Mouse (Mus musculus): Measurements from ENCODE around the gene Mrvi1. TPM values are rescaled to one million over a fixed set of nuclear protein-coding genes. Genes with fewer than 3 reads are reported as not detected.
"Not testable (repeated sequence)": the region's sequence is repeated elsewhere in the genome, so short reads cannot be mapped to it uniquely, and the experiment has no call there.

Gene Mrvi1
- total RNA-seq, 1 experiment from 2014 or later: 13.0 TPM

GRCm38 (mm10) chr7:110941116-110941521, 41.1 kb downstream of the Mrvi1 start:
- no peak for DNase-seq

DNA sequence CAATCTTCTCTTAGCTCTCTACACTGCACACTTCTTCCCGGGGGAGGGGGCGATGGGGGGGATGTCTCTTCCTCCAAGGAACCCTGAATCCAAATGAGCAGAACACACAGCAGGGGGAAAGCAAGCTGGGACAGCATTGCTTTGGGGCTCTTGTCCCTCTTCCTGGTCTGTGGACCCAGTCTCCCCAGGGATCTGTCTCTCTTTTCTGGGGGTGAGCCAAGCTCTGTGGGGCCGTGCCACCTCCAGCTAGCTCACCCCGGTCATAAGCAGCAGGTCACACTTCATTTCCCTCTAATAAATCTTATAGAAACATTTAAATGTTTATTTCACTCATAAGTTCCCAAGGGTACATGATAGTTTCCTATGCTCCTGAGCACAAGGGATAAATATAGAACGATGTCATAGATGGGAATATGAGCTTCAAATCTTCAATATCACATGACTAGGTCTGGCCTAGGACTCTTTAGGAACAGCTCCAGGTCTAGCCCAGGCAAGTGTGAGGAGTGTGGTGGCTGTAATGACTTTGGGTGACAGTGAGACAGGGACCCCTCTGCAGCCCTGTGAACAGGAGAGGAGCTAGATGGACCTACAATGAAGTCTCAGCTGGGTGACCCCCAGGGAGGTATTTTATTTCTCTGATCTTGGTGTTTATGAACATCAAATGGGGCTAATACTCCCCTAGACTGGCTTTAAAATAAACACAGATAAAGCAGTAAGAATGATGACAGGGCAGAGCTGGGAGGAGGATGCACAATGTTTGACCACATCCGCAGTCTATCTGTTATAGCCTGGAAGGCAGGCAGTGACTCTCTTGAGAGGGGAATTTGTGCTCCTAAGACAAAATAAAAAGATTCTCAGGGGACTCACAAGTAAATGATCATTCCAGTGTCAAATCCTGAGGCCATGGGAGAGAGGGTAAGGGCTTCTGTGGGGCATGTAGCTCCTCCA, 46.2 kb downstream of the Mrvi1 start:
- DNase-seq: no peak

DNA sequence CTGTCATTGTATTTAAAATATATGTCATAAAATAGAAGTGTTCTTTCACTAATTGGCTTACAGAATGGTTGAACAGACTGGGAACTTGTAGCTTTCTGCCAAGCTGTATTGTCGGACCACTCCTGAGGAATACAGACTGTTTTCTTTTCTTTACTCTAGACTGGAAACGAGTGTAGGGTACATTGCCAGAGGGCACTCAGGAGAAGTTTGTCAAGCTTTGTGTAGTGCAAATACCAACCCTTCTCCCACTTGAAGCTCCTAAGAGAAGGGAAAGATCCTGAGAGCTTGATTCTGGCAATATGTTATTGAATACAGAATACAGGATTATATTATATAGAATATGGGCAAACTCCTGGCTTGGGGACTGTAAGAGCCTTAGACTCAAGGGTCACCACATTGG, 48.3 kb downstream of the Mrvi1 start:
- DNase-seq: no peak

- no peak for DNase-seq
Observed at GRCm38 (mm10) chr7:110933329-110933728, 48.9 kb downstream of the Mrvi1 start.

GRCm38 (mm10) chr7:110930118-110930854, 52.0 kb downstream of the Mrvi1 start:
- DNase-seq: peak; percentile 77

GRCm38 (mm10) chr7:110926562-110926961, 55.7 kb downstream of the Mrvi1 start:
- DNase-seq: no peak

DNA sequence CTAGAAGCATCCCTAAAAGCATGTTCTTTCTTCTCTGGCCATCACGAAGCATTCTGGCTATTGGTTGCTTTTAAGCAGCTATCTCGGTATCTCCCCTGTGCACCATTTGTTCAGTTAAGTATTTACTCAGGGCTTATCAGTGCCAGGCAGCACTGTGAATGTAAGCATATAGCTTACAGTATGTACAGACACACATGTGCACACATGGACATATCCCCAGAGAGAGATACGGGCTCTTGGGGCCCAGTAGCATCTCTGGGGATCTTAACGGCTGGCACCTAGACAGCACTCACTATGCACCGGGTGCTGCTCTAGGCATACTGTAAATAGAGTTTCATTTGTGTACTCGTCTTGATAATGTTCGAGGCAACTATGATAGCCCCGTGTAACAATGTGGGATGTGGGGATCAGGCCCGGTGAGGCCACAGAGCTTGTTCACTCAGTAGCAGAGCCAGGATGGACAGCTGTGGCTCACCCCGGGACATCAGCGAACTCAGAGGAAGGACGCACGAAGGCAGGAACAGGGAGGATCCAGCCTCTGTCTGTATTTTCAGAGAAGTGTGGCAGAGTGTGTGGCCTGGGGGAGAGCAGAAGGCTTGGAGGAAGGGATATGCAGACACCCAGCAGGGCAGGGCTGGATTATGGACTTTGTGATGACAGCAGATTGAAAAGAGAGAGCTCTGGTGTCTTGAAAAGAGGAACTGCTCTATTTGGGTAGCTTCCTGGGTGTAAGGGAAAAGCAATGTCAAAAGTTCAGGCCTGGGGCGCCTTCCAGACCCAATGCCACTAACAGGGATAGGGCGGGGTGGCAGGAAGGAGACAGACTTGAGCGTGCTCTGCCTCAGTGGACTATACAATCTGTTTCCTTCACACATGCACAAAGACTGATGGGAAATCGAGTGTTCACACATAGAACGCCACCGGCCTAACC, 61.7 kb downstream of the Mrvi1 start:
- DNase-seq: no peak

DNA sequence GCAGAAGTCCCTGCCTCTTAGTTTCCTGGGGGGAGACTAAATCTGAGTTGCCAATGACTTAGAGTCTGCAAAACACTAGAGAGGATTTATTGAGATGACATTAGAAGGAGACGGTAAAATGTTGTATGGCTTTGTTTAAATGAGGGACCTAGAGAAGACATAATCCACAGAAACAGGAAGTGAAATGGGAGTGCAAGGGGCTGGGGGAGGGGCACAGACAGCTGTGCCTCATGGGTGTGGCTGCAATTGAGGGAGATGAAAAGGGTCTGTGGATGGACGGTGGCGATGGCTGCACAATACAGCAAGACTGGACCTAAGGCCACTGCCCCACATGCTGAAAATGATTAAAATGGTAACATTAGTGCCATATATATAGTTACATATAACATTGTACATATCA, 62.5 kb downstream of the Mrvi1 start:
- no peak for DNase-seq

DNA sequence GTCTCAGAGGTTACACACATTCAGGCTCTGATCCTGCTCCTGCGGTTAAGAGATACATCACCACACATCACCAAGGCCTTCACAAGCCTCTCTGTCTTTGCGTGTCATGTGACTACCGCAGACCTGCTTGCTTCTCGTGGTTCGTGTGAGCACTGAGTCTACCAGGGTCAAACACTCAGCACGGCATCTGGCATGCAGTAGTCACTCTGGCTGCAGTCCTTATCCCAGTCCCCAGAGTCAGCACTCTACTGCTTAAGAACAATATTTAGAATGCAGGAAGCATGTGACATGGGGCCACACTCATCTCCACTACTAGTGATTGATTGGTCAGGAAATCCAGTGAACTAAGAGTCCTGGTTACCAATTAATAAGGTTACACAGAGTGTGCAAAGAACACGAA, 66.3 kb downstream of the Mrvi1 start:
- no peak for DNase-seq

- DNase-seq: no peak
Observed at GRCm38 (mm10) chr7:110914531-110914930, 67.7 kb downstream of the Mrvi1 start.

GRCm38 (mm10) chr7:110913754-110914153, 68.5 kb downstream of the Mrvi1 start:
- no peak for DNase-seq

DNA sequence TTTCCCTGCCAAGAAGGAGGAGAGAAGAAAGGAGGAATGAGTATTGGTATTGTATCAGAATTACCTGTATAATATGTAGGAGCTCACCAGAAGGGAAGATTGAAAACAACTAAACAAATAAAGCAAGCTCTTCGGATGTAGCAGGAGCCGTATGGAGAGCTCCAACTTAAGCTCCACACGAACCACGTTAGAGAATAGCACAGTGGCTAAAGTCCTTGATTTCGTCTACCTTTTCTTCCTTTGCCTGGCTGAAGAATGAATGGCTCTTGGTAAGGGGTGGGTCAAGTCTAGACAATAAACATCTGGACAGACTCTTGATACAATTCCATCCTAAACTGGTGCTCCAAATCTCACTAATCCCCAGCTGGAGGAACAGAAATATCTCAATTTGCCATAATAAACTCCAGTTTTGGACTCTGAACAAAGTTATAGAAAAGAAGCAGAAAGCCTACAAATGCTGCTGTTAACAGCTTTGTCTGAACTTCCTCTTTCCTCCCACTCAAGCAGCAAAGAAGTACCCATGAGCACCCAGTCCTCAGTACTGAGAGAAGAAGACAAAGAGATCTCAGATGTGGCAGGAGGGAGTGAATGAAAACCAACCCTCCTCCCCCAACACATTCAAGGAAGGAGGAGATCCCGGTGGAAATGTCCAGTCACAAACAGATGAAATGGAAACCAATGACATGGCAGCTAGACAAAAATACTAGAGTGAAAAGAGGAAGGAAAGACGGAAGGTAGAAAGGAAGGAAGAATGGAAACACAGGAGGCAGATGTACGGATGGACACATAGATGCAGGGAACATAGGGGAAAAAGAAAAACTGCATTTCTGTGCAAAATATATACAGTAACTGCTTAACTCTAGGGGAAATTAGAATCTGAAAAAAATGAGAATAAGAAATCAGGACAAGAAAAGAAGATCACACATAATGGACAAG, 73.8 kb downstream of the Mrvi1 start:
- no peak for DNase-seq

DNA sequence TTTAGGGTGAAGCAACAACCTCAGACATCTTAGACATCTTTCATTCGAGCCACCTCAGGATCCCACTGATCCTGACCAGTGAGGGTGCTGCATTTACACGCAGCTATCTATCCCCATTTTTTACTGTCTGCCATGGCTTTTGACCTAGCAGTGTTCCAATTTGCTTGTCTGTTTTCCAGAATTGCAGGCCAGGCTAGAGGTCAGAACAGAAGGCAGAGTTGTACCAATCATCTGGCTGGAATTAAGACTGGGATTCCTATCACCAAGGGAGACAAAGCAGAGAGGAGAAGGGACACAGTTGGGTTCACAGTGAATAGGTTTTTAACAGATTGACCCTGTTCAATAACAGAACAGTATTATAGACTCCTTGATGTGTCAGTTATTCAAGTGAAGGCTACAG, 75.7 kb downstream of the Mrvi1 start:
- DNase-seq: no peak

- DNase-seq: no peak
Observed at GRCm38 (mm10) chr7:110903226-110903625, 79.0 kb downstream of the Mrvi1 start.

DNA sequence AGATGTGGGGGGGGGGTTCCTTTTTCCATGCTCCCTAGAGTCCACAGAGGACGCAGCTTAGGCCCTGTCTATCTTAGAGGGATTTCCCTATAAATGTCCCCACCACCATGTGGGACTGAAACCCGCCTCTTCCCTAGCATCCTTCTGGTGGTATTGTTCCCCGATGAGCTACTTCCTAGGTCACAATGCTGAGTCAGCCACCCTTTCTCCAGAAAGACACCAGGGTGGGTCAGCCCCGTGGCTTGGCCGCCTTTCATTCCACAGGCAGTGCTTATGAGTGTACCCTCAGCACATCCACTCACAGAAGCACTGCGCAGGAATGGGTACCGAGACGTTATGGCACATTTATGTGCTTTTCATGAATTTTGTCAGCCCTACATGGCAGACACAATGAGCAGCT, 85.1 kb downstream of the Mrvi1 start:
- no peak for DNase-seq

DNA sequence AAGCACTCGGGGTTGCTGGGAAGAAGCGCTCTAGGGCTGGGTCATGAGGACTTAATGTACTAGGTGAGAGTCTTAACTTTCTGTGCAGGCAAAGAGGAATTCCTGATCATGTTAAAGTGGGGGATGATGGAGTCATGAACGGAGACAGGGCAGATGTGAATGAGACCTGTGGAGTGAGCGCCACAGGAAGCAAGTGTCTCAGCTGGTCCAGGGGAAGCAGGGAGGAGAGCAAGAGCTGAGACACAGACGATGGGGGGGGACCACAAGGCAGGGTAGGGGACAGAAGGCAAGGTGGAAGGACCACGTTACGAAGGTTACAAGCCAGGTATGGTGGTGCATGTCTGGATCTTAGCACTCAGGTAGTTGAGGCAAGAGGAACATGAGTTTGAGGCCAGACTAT, 85.8 kb downstream of the Mrvi1 start:
- no peak for DNase-seq

DNA sequence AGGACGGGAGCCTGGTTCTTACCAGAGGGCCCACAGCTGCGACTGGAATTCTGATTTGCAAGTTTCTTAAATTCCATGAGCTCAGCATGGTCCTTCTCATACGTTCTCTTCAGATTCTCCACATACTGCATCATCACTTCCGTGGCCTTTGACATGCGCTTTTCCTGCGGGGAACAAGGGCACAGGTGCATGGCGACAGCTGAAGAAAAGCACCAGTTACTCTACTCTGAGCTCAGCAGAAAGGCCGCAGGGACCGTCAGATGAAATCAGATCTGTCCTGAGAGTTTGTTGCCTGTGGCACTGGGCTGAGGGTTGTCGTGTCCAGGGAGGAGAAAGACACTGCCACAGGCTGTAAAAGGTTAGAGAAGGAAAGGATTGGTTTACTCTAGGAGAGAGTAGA, 86.5 kb downstream of the Mrvi1 start:
- DNase-seq: not testable (repeated sequence)

- no peak for DNase-seq
Observed at GRCm38 (mm10) chr7:110894673-110895072, 87.6 kb downstream of the Mrvi1 start.

DNA sequence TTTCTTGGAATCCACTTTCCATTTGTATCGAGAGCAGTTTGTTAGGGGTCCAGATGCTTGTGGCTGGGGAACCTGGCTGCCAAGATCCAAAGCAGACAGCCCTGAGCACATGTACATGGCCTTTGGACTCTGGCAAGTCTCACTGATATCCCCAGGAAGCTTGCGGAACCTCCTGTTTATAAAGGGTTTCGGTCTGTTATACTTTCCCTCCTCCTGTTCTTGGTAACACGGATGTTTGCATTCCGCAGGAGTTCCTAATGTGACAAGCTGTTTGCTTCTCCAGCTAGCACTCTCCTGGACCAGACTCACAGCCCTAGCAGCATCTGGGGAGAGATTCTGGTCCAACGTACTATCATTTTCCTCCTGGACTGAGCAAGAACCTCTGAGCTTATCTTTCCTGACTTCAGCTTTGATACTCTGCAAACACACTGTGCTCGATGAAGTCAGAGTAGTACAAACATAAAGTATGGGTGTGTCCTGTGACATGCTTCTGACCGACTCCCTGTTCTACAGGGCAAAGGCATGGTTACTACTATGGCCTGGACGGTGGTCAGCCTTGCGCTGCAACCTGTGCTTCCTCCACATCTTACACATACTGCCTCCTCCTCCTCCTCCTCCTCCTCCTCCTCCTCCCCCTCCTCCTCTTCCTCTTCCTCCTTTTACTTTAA, 88.2 kb downstream of the Mrvi1 start:
- DNase-seq: no peak

DNA sequence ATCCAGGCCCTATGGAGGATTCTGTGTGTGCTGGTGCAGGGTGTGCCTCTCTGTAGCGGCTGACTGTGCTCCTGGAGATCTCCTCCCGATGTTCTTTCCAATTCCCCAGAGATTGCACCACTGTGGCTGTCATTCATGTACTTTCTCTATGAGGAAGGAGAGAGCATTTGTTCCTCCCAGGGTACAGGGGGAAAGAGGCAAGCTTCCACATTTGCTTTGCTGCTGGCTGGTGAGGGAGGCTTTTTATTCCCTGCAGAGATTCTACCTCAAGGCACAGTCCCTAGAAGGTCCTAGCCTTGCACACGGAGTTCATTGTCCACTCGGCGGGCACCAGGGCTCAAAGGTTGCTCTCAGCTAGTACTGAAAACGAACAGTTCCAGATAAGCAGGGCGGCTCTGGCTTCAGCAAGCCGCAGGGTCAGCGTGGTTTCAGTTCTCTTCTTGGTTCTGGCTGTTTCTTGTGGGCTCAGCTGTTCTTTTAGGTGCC, 90.7 kb downstream of the Mrvi1 start:
- peak; percentile 13 for DNase-seq

Data from adrenal gland, postnatal 14 days (tissue).